Mouse (Mus musculus) splenic B cell, adult 2 months (primary cell): ENCODE results near the gene Adarb2.

Source experiments
- DNase-seq: peaks from one replicate; pipeline ENCODE4 v3.0.0-alpha.2; 2011; ENCODE audit warnings: low read depth, low spot score
- H3K27me3 ChIP-seq: 2 replicates; pipeline ENCODE4 v1.6.1; 2012; ENCODE audit warnings: mild to moderate bottlenecking, low read length, moderate library complexity, mixed read lengths; ENCODE audit not compliant: control insufficient read depth, poor library complexity, insufficient read depth, severe bottlenecking
- H3K36me3 ChIP-seq: 2 replicates; pipeline ENCODE4 v1.6.1; 2012; ENCODE audit warnings: mild to moderate bottlenecking, low read length, moderate library complexity, mixed read lengths; ENCODE audit not compliant: control insufficient read depth, poor library complexity, insufficient read depth, severe bottlenecking

Adarb2 gene

DNA sequence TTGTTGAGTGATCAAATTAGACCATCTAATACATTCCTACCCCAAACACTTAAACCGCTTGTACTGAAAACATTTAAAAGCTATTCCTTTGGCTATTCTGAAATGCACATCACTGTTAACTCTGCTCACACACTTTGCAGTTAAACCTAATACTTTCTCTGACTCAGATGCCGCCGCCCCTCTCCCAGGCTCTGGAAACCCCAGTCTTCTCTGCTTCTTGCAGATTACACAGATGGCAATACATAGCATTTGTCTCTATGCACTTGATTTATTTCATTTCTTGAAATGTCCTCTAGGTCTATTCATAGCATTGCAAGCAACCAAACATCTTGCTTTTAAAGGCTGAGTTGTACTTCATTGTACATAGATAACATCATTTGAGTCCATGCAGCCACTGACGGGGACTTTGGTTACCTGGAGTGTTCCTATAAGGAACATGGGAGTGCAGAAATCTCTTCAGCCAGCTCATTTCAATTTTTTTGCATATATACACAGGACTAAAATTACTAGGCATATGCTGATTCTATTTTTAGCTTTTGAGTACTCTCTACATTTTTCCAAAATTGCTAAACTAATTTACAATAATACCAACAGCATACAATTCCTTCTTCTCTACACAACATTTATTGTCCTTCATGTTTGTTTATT is 236.6 kb downstream of the Adarb2 start:
- H3K36me3 ChIP-seq: no peaks in the 10 kb centered on the region
- no peak for DNase-seq
- no peaks in the 10 kb centered on the region for H3K27me3 ChIP-seq

DNA sequence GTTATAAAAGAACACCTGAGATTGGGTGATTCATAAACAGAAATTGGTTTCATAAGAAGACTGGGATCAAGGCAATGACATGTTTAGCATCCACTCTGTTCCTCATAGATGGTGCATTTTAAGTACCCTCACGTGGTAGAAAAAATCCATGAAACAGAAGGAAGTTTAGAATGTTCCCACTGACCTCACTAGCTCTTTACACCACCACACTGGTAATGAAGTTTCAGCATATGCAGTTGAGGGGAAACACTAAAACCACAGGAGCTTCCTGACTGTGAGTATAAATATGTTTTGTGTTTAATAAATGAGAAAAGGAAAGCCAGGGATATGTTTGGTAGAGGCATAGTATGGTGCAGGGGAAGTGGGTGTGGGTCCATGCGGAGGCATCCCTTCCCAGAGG is 242.7 kb downstream of the Adarb2 start:
- no peak for DNase-seq
- H3K36me3 ChIP-seq: no peaks in the 10 kb centered on the region
- no peaks in the 10 kb centered on the region for H3K27me3 ChIP-seq

DNA sequence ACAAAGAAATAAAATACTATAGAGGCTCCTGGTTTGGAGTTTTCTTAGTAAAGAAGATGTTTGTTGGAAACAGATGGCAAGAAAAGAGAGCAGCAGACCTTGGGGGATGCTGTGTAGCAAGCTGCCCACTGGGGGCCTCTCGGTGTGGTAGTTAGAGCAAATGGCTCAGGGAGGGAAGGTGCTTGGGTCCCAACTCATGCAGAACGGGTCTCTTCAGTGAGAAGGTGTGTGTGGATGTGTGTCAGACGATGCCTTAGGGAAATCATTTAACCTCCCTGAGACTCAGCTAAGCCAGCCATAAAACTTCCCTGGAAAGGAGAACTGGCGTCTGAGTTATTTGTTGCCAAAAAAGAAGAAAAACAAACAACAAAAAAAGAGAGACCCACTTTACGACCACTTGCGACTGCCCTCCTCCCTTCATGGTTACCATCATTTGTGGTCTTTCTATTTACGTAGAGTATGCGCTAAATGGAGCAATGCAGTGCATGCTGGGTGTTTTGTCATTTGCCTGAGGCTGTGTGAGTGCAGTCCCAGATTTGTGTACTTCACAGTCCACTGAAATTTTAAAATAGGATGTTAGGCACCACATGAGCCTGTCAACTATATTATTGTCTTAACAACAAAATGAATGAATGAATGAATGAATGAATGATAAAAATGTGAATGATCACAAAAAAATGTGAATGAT is 245.7 kb downstream of the Adarb2 start:
- no peak for DNase-seq

DNA sequence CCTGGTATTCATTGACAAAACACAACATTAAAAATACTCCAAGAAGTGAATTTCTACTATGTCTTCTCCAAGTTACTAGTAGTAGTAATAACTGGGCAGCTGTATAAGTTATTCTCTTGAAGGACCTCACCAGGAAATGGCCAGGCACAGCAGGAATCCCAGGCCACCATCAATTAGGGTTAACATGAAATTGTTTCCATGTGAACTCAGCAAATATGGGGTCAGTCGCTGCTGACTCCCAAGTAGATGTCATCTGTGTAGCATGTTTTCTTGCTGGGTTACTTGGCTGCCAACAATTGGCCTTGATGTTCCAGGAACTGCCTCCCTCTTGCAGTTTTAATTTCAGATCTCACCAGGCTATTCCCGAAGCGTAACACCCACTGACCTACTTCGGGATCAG is 248.9 kb downstream of the Adarb2 start:
- no peaks in the 10 kb centered on the region for H3K27me3 ChIP-seq
- H3K36me3 ChIP-seq: no peaks in the 10 kb centered on the region
- no peak for DNase-seq

More for the DNA sequence above, 245.7 kb downstream of the Adarb2 start:
- H3K27me3 ChIP-seq: no peaks in the 10 kb centered on the region
- no peaks in the 10 kb centered on the region for H3K36me3 ChIP-seq

DNA sequence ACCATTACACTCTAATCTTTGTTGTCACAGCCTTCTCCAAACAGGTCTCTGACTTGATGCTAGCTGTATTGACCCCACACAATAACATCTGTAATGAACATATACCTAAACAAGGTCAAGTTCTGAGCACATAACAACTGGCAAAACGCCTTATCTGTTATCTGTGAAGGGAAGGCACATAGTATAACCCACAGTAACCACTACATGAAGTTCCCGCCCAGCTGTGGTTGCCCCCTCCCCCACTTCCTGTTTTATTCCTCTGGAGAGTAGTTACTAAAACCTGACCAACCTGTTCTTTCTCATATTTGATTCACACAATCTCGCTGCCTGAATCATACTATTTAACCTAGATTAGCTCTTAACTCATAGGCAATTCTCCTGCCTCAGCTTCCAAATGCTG is 254.2 kb downstream of the Adarb2 start:
- Histone ChIP-seq H3K27me3 (no peaks in the 10 kb centered on the region), H3K36me3 (no peaks in the 10 kb centered on the region)
- DNase-seq: peak; percentile 8

DNA sequence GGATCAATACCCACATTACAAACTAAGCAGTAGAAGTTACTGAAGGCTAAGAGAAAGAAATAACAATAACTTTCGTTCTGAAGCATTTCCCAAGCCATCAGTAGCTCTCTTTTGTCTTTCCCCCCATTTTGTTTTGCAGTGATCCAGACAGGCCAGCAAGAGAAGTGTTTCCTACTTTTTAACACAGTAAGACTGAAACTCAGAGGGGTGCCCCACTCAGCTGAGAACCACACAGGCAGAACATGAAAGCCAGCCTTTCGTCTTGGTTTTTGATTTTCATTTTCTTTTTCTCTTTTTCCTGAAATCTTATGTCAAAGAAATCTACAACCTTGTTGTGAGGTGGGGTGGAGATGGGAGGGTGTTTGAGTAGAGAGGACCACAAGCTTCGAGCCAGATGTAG is 255.2 kb downstream of the Adarb2 start:
- no peak for DNase-seq
- Histone ChIP-seq H3K27me3 (no peaks in the 10 kb centered on the region), H3K36me3 (no peaks in the 10 kb centered on the region)

DNA sequence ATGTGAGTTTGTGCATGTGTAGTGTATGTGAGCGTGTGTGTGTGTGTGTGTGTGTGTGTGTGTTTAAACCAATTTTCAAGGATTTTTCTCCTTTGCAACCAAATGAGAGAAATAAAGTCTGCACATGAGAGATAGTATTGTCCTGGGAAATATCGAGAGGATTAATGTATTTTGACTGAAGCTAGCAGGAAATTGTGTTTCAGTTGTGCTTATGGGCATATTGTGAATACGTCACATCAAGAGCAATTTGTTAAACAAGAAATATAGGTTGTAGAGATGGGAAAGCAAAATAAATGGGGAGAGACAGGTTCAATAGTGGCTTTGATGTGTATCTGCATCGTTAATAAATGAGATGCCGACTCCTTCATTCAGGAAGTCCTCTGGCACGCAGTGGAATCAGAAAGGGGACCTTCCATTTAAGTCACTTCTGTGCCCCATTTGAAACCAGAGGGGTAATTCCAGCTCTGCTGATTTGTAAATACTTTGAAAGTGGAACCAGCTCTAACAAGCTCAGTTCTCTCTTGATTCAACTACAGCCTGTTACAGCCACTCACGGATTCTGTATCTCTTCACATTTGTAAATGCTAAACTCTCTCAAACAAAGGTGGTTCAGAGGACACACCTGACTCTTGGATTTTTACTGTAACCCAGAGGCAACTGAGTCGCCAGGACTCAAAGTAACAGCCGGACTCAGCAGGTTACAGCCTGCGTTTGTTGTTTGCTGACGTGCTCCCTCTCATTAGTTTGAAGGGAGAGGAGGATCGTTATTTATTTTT is 265.1 kb downstream of the Adarb2 start:
- Histone ChIP-seq H3K27me3 (no peaks in the 10 kb centered on the region), H3K36me3 (no peaks in the 10 kb centered on the region)
- no peak for DNase-seq

DNA sequence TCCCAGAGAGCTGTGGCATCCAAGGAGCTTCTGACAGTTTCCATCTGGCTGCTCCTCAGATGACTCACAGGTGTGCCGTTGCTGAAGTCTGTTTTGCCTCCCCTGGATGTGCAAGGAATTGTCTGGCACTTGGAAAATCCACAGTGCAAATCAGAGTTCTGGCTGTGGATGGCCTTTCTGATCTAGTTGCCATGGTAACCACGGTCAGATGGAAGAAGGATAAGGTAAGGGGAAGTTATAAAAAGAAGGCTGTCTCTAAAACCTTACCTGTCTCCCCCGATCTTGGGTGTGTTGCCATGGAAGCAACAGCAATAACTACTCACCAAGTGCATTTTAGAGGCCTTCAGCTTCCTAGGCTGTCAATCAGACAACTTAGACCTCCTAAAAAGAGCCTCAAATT is 273.6 kb downstream of the Adarb2 start:
- H3K36me3 ChIP-seq: no peaks in the 10 kb centered on the region
- DNase-seq: no peak
- no peaks in the 10 kb centered on the region for H3K27me3 ChIP-seq

DNA sequence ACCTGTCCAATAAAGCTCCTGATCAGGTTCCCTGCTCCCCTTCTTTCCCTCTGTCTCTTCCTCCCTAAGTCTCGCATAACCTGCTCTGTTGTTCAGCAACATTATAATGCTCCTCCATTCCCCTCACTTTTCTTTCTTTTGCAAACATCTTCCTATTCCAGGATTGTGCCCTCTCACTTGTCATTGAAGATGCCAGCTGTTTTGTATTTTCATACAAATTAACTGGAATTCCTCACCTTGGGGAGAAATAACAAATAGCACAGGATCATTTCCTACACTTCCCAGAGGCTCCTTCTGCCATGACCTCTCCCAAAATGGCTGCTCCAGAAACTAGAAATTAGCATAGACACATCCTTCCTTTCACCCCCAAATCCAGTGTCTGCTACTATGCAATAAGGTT is 276.1 kb downstream of the Adarb2 start:
- Histone ChIP-seq H3K36me3 (no peaks in the 10 kb centered on the region), H3K27me3 (no peaks in the 10 kb centered on the region)
- no peak for DNase-seq

DNA sequence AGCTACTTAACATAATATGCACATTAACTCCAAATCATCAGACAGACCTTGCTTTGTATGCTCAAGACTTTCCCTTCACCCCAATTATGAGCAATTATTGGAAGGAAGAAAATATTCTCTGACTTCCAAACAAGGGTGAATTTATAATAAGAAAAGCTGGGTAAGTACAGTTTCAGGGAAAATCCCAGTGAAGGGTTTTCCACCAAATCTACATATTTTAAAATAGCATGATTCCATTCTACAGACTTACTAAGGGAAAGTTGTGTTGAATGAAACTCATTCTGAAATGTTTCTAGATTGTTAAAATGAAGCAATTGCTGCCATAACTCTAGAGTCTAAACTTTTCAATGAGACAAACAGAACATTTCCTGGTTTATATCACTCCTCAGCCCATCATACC is 277.3 kb downstream of the Adarb2 start:
- no peaks in the 10 kb centered on the region for H3K36me3 ChIP-seq
- H3K27me3 ChIP-seq: no peaks in the 10 kb centered on the region
- no peak for DNase-seq

DNA sequence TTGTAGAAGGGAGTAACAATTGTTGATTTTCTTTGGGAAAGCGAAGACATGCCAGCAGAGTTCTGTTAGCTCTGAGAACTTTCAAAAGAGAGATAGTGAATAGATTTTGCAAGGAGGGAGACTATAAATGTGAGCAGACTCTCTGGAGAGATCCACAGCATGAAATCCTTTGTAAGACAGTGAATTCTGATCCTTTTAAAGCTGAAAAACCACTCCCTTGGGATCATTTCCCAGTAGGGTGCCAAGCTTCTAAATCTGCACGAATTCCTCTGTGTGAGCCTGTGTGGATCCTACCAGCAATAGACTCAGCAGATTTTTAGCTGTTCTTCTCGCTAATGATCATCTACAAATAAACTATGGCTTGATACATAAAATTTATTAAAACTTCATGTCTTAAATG is 278.7 kb downstream of the Adarb2 start:
- H3K27me3 ChIP-seq: no peaks in the 10 kb centered on the region
- H3K36me3 ChIP-seq: no peaks in the 10 kb centered on the region
- no peak for DNase-seq

DNA sequence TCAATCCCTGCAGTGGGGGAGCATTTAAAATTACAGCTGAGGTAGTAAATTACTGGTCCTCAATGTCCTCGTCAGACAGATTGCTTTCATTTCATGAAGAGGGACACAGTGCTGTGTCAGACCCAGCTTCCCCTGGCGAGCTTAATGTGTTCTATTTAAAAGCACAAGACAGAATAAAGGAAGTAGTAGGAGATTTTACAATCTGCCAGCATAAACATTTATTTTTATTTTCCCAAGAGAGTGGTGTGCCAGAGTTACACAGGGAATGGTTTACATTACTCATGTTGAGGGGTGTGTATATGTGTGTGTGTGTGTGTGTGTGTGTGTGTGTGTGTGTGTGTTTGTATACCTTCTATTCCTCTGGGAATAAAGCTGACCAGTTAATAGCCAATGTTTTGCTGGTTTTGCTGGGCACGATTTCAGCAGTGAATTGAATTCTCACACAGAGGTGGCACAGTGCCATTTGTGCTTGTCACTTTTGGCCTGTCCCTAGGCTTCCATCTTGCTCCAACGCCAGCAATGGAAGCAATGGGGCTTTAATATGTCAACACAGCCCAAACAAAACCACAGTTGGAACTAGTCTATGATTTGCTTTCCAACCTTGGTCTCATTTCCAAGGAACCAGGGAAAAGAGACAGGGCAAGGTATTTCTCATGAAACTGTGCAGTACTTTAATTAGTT is 282.1 kb downstream of the Adarb2 start:
- Histone ChIP-seq H3K36me3 (no peaks in the 10 kb centered on the region), H3K27me3 (no peaks in the 10 kb centered on the region)
- DNase-seq: no peak

DNA sequence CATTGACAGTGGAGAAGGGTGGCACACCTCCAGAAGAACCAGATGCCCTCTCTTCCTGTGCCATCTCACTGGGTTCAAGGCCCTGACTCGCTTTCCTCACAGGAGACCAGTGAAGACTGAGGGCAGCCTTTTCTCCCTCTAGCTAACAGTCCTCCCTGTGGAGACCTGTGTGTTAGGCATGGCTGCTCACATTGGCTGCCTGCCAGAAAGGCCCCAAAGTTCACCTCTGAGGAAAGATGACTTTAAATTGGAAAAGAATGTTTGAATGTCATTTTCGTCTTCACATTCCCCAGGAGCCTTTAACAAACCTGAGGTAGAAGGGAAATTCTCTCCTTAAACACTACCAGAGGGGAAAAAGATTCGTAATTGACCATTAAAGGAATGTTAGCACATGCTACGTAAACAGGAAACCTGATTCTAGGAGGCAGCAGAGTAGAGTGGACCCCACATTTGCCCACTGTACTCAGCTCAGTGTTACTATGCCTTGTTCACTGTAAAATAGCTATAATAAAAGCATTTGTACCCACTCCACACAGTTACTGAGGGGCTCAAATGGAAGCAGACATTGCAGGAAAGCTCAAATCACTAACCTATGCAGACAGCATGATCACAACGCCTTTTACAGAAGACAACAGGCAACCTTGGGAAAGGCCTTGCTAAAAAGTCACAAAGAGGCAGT is 285.2 kb downstream of the Adarb2 start:
- DNase-seq: no peak
- Histone ChIP-seq H3K27me3 (no peaks in the 10 kb centered on the region), H3K36me3 (no peaks in the 10 kb centered on the region)

DNA sequence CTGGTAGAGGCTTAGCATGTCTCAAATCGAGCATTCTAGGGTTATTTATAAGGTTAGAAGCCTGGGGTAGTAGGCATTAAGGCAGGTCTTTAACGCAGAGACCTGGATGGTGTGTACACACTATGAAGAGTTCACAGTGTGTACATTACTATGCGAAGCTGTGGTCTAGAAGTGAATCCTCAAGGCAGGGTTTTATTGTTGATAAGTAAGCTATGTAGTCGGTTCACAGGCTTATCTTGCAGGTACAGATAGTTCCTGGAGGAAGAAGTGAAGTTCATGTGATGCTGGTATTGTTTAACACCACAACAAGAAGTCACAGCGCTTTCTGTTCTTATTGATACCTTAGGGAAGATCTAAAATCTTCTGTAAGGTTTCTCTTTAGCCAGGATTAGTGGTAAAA is 290.7 kb downstream of the Adarb2 start:
- DNase-seq: no peak
- H3K36me3 ChIP-seq: no peaks in the 10 kb centered on the region
- H3K27me3 ChIP-seq: no peaks in the 10 kb centered on the region
